Mouse (Mus musculus) stomach, postnatal 0 days (tissue): ENCODE measurements around the gene Sass6.

Source experiments
- CTCF ChIP-seq: IDR thresholded peaks from 2 replicates; pipeline ENCODE4 v1.5.1; 2016; ENCODE audit warnings: antibody characterized with exemption, low read depth, mild to moderate bottlenecking, moderate library complexity
- EP300 ChIP-seq: optimal IDR thresholded peaks from 2 replicates; pipeline ENCODE3; 2016; ENCODE audit warnings: antibody characterized with exemption

- no peak for TF ChIP-seq CTCF
- no peak for TF ChIP-seq EP300
Observed at GRCm38 (mm10) chr3:116661288-116661869, 66.6 kb downstream of the Sass6 start.
